Mouse (Mus musculus): ENCODE data around the gene Fam83f. TPM values are rescaled to one million over a fixed set of nuclear protein-coding genes. Genes with fewer than 3 reads are reported as not detected.

The Fam83f gene
- polyA plus RNA-seq, 1 experiment from 2014 or later: 0.60 TPM

DNA sequence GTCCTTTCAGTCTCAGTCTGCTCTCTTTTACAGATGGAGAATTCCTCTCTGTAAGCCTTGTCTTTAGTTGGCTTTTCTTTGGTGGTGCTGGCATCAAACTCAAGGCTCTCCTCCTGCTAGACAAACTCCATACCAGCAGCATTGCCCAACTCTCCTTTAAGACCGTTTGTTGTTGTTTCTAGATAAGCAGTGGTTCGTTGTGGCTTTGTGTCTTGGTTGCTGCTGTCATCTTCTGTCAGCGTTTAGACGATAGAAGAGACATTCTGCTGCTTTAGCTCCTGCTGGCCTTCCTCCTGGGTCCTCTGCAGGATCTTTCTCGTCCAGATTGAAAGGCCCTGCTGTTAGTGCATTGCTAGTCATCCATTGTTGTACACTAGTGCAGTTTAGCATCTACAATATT, 77.3 kb downstream of the Fam83f start:
- no peak for DNase-seq (ENCODE audit: low spot score)
- no peak overlapping the region for H3K4me3 ChIP-seq (ENCODE audit: low read depth, low read length)
- H3K36me3 ChIP-seq (ENCODE audit: control insufficient read depth, insufficient read depth, low read length): no peaks in the 10 kb centered on the region
- no peak overlapping the region for H3K27ac ChIP-seq (replicated peaks; ENCODE audit: low read depth, low read length)
- no peak overlapping the region for H3K4me2 ChIP-seq (ENCODE audit: low read depth, severe bottlenecking)
- no peaks in the 10 kb centered on the region for H3K9me3 ChIP-seq (ENCODE audit: control insufficient read depth, low read length)
- no peak overlapping the region for H3K9ac ChIP-seq (ENCODE audit: low read length)
- H3K4me1 ChIP-seq (ENCODE audit: control insufficient read depth, insufficient read depth, low read length): no peaks in the 10 kb centered on the region
- WGBS: 72% methylated on average over 5 of the region's 5 CpGs
- H3K27me3 ChIP-seq (ENCODE audit: control insufficient read depth, insufficient read depth, low read length): no peaks in the 10 kb centered on the region
- no peak for ATAC-seq (ENCODE audit: insufficient number of reproducible peaks, low FRiP score, low TSS enrichment, low read depth)

Small RNAs within 50 kb of the gene (microRNA-seq; reads per million reads assigned to microRNA genes)
- gene Mir6957: not detected

Other genes starting within 250 kb of the Fam83f start
- gene Enthd1, start 106.7 kb upstream of the Fam83f start, polyA plus RNA-seq (2014; fragmentation: Nextera tagmentation; extraction: Ambion mirVana): not detected in 2 replicates
- gene Grap2, start 99.3 kb upstream of the Fam83f start, polyA plus RNA-seq (2014; fragmentation: Nextera tagmentation; extraction: Ambion mirVana): 3.8 and 4.0 TPM in 2 replicates
- 15.4 and 20.1 TPM in 2 replicates for gene Tnrc6b, start 39.5 kb downstream of the Fam83f start, polyA plus RNA-seq (2014; fragmentation: Nextera tagmentation; extraction: Ambion mirVana)